Mouse (Mus musculus): ENCODE results near the gene Gipc3. TPM values are rescaled to one million over a fixed set of nuclear protein-coding genes. Genes with fewer than 3 reads are reported as not detected.
A peak's percentile ranks its signal among the peaks of the same experiment; 100 is the strongest.

Gipc3 gene
- polyA plus RNA-seq, 3 experiments from 2014 or later = 0.12 TPM; not detected in 2

GRCm38 (mm10) chr10:81366477-81367206, 23.6 kb upstream of the Gipc3 start:
- no peak for ATAC-seq

DNA sequence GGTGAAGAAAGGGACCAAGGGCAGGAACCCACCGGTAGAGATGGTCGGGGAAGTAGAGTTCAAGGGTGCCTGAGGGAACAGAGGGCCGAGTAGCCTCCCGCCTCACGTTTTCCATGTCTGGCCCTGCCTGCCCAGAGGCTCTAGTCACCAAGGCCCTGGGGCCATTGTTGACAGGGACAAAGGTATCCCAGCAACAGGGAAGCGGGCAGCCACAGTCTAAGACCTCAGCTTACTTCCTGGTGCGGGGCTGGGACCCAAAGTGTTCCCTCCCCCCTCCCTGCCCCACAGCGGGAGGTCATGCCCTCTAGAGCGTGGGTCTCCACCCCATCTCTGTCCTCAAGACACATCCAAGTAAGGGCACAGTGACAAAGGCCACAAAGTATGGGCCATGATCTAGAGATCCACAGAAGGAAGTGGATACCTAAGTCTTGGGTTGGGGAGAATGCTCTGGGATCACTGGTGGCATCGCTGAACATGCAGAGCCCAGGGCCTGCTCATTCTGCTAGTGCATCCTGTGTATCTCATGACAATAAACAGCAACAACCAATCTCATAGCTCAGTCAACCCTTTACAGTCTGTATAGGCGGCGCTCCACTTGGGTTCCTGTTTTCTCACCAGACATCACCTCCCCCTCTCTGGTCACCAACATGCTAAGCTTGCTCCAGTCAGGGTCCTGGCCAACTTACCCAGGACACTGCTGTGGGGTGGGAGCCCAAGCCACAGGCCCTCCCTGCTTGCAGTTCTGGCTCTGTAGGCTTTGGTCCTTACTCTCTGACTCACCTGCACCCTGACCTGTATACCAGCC, 22.8 kb upstream of the Gipc3 start, which contains the start of gene 4930404N11Rik:
4930404N11Rik (minus strand) TSS at position 145 of the 805 bp plus-strand sequence.
- ATAC-seq = no peak

DNA sequence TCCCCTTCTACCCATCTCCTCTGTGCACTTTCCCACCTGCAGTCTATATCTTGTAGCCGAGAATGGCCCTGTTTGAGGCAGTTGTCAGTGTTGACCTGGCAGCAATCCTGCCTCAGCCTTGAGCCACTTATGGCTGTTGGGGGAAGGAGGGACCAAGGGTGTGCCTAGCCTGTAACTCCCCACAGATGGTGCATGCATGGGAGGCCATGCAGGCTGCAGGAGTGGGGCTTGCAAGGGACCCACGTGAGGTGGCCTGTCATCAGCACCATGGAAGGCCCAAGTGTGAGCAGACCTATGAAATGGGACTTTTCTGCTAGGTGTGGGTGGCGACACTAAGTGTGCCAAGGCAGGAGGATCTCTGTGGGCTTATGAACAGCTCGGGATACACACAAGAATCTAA, 22.0 kb upstream of the Gipc3 start:
- no peak for ATAC-seq

GRCm38 (mm10) chr10:81364666-81365065, 21.6 kb upstream of the Gipc3 start:
- ATAC-seq = no peak

DNA sequence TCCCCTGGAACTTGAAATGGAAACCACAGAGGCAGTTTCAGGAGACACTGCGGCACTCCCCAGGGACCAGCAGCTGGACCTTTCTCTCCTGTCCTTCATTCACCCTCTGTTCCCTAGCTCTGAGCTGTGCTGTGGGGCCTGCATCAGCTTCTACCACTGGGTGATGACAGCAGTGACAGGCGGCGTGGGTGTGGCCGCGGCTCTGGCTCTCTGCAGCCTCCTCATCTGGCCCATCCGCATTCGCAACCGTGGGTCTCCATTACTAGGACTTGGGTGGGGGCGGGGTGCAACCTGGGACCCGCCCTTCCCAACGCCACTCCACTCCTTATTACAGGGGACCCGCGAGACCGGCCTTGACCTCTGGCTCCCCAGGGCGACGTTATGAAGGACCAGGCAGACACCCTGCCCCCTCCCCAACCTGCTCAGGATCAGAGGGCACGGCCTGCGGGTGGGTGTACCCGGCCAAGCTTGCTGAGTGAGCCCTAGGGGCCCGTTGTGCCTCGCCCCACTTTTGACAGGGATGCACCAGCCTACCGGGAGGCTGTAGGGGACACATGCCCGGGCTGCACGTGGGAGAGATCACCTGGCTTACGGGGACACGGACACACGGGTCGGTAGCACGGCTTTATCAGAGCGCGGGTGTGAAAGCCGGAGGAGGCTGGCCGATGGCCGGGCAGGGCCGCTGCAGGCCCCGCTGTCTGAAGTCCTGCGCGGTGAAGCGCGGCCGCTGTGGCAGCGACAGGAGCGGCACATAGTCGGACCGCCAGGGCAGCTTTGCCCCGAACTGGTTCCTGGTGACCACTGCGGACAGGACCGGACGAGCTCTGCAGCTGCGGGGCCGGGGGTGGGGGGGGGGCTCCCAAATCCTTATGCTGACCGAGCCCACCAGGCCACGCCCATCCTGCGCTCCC, 20.6 kb upstream of the Gipc3 start:
- no peak for ATAC-seq

- ATAC-seq = no peak
Measured at GRCm38 (mm10) chr10:81362336-81362949, 19.4 kb upstream of the Gipc3 start.

DNA sequence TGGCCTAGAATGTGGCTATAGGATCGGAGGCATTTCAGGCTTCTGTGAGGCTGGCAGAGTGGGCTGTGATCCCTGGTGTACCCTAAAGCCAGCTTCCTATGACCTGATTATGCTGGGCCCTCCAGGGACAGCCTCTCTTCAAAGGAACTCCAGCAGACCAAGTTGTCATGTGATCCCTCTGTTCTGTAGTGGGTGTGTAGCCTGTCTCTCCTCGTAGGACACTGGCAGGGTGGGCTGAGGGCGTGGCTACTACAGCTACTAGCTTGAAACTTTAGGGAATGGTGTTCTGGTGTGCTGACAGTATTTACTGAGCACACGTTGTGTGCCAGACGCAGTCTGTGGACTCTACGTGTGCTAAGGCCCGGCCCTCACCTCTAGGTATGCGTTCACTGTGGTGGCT, 17.7 kb upstream of the Gipc3 start:
- ATAC-seq = no peak

GRCm38 (mm10) chr10:81358841-81359240, 15.8 kb upstream of the Gipc3 start:
- ATAC-seq = no peak

DNA sequence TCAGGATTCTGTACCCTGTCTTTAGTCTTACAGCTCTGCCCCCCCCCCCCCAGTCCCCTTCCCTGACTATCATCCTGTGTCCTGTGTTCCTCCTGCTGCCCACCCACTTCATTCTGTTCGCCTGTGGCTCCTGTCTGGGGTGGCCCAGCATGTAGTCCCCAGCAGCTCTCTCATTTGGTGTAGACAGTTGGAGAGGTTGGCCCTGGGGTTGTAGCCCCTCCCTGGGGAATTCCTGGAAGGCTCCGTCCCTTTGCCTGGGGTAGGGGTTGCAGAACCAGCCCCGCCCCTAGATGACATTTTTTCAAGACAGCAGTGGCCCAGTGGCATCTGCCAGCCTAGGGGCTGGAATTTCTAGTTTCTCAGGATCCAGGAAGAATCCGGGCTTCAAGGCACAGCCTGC, 15.1 kb upstream of the Gipc3 start:
- no peak for ATAC-seq

DNA sequence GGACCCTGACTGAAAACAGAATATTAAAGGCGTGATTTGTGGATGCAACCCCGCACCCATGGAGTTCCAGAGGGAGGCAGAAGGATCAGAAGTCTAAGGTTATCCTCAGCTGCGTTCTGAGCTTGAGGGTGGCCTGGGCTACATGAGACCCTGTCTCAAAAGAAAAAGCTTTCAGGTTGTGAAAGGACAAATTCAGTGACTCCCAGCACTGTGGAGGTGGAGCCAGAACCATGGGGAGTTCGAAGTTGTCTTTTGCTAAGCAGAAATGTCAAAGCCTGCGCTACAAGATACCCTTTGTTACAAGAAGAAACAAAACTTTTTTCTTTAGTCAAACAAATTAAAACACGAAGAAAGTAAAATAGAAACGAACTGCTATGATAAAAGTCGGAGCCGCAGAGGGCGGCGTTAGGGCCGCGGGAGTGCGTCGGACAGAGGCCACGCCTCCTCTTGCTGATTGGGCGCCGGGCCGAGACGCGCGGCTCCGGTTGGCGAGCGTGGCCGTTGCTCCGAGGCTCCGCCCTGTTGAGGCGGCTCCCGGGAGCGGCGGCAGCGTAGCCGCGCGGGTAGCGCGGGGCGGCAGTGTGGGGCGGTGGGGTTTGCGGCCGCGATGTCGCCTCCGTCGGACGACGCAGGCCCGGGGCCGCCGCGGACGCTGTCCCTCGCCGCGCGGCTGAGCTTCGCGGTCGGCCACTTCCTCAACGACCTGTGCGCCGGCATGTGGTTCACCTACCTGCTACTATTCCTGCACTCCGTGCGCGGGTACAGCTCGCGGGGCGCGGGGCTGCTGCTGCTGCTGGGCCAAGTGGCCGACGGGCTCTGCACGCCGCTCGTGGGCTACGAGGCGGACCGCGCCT, 14.2 kb upstream of the Gipc3 start, which contains the start of gene Mfsd12:
Mfsd12 (plus strand) TSS at position 501 of the 854 bp plus-strand sequence.
- ATAC-seq = peak; percentile 97

DNA sequence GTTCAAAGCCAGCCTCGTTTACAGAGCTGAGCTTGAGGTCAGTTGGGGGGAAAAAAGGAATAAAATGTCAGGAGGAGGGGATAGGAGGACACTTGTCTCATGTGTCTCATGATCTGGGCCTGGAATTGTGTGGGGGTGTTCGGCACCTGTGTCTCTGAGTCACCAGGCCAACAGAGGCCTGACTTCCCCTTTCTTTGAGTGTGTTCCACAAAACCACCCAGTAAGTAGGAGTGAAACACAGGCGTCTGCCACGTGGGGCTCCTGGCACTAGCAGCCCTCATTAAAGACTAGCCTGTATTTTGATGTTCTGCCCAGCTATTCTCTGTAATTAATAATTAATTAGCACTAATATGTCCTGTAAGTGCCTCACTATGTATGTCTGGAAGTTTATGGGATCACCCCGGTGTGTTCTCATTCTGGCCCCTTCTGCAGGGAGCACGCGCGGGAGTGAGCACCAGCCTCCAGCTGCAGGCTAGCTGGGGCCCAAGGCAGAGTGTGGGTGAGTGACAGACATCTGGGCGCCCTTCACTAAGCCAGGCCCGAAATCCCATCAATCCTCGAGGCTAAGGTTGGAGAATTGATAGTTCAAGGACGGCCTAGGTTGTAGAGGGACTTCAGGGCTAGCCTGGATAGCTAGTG, 13.4 kb upstream of the Gipc3 start:
- ATAC-seq = no peak

DNA sequence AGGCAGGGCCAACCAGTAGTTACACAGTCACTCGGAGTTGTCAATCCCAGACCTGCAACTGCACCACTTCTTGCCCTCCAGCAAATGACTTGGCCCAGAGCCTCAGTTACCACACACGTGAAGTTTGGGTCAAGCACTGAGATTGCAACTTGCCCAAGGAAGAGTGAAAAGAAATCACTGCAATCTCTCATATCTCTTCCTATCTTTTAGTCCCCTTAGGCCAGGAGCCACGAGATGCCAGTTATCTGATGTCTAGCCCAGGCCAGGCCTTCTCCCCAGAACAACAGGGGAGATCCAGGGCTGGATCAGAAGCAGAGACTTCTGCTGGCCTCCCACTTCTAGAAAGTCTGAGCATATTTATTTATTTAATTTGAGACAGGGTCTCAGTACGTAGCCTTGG, 12.5 kb upstream of the Gipc3 start:
- ATAC-seq = no peak

DNA sequence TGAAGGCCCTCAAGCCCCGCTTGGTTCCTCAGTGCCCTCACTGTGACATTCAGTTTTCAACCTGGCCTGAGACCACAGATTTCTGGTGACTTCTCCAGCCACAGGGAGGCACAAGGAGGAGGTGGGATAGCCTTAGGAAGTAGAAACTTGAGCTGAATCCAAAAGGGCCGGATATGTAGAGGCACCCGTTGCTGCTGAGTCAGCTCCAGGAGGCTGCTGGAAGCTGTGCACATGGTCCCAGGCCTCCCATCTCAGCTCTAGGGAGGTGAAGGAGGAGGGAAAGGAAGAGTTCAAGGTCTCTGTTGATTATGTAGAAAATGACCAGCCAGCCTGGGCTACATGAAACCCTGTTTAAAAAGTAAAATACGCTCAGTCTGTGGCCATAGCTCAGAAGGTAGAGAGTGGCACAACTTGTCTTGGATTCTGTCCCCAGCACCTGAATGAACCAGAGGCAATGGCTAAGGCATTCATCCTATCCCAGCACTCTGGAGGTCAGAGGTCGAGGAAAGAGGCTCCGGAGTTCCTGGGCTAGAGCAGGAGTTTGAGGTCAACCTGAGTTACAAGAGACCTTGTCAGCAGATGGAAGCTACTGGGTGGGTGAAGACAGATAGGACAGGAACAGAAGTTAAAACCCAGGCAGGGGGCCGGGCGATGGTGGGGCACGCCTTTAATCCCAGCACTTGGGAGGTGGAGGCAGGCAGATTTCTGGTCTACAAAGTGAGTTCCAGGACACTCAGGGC, 11.8 kb upstream of the Gipc3 start:
- no peak for ATAC-seq

- ATAC-seq = no peak
Measured at GRCm38 (mm10) chr10:81351678-81352291, 8.7 kb upstream of the Gipc3 start.

DNA sequence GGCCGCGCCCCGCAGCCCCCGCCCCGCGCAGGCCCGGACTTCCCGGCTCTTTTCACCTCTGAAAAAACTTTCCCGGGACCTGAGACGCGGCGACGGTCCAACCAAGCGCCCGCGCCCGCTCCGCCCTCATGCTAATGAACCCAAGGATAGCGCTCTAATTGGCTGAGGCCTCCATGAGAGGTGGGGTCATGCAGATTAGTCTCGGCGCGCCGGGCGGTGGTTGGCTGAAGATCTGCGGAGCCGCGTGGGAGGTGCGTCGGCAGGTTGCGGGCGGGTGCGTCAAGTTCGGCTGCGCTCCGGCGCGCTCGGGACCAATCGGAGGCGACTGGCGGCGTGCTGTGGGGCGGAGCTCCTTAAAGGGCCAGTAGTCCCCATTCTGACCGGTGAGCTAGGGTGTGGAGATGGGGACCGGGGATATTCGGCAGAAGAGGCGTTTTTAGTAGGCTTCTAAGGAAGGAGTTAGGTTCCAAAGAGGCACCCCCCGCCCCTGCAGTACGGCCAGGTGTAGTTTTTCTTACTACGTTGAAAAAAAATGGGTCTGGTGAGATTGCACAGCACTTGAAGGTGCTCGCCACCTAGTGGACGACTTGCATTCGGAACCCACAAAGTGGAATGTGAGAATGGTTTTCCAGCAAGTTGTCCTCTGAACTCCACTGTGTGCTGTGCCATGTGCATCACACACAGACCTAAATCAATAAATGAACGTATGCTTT, 7.4 kb upstream of the Gipc3 start, which contains the start of gene Hmg20b:
Hmg20b (minus strand) TSS at position 130 of the 713 bp plus-strand sequence.
- ATAC-seq = peak; percentile 96

- no peak for ATAC-seq
Measured at GRCm38 (mm10) chr10:81349961-81350350, 6.9 kb upstream of the Gipc3 start.

DNA sequence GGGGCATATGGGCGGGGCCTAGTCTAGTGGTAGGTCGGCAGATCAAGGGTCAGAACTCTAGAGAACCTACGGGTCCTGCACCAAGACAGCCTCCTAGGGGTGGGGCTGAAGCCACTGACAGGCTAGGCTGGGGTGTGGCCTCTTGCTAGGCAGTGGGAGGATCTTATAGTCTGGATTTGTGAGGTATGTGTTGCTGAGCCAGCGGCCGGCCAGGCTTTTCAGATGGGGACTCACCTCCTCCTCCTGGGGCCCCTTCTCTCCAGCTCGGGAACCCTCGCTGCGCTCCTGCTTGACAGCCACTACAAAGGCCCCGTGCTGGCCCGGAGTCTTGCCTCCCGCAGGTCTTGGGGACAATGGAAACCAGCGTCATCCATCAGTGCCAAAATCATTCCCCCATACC, 6.1 kb upstream of the Gipc3 start:
- ATAC-seq = no peak

DNA sequence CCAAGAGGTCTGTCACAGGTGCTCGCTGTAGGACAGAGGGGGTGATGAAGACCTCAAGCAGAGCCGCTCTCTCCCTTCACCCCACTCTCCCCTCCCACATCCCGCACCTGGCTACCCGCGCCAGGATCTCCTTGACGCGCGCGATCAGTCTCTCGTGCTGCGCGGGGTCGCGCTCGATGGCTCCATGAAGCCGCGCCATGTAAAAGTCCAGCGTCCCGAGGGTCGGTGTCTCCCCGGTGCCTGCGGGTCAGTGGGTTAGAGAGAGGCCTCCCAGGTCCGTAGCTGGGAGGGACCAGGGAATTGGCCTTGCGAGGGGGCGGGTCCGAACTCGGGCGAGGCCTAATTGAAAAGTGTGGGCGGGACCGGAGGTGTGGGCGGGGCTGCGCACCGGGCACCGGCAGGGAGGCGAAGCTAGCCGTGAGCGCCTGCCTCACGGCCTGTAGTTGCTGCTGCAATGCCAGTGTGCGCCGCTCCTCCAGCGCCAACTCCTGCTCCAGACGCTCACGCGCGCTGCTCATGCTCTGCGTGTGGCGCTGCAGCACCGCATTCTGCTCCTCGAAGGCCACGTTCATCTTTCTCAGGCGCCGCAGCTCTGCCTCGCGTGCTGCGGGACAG, 3.5 kb upstream of the Gipc3 start:
- ATAC-seq = no peak
